Mouse (Mus musculus) gastrocnemius, adult 2 months (tissue): ENCODE measurements at regions not wholly inside any gene's neighbourhood (a gene's known extent, or its start where the extent isn't known, plus 50 kb on each side); places are given as distances from the start of the nearest gene placed in this dataset.

Experiments
- DNase-seq: peaks from one replicate; pipeline ENCODE4 v3.0.0; 2022
- H3K27ac ChIP-seq: fragments of 200-600 bp; 2 replicates; pipeline ENCODE4 v1.8.1; 2022; ENCODE audit warnings: mild to moderate bottlenecking
- H3K4me3 ChIP-seq: fragments of 200-600 bp; 2 replicates; pipeline ENCODE4 v1.8.1; 2022; ENCODE audit warnings: mild to moderate bottlenecking, moderate library complexity
- CTCF ChIP-seq: fragments of 200-600 bp; IDR thresholded peaks from 2 replicates; pipeline ENCODE4 v1.8.1; 2022; ENCODE audit warnings: antibody characterized with exemption, mild to moderate bottlenecking, moderate library complexity
- intact Hi-C: fragments of 180-260 bp; cut with DNase I; formaldehyde crosslinking; loops from one replicate; pipeline ENCODE4 v1.15.1; 2025

GRCm38 (mm10) chr5:111789904-111790303 lies 56.2 kb downstream of the Gm26897 start:
- DNase-seq, result no peak
- Histone ChIP-seq H3K4me3 (no peak overlapping the region), H3K27ac (peak overlapping the region; percentile 63)
- intact Hi-C loops, result loop anchor here (10.0 kb wide), 1 partner anchor 255 kb away; no protein-coding TSS in a partner anchor
- no peak for TF ChIP-seq CTCF

GRCm38 (mm10) chr5:111790527-111790926 lies 56.8 kb downstream of the Gm26897 start:
- intact Hi-C loops, result loop anchor here (10.0 kb wide), 1 partner anchor 256 kb away; no protein-coding TSS in a partner anchor
- no peak for TF ChIP-seq CTCF
- no peak for DNase-seq
- peak overlapping the region; percentile 63 for H3K27ac ChIP-seq
- H3K4me3 ChIP-seq, result no peak overlapping the region

- H3K27ac ChIP-seq, result peak overlapping the region; percentile 63
- intact Hi-C loops, result loop anchor here (10.0 kb wide), 1 partner anchor 256 kb away; no protein-coding TSS in a partner anchor
These were observed 57.4 kb downstream of the Gm26897 start for GRCm38 (mm10) chr5:111791089-111791561.

GRCm38 (mm10) chr5:111792746-111793145 lies 59.0 kb downstream of the Gm26897 start:
- TF ChIP-seq CTCF, result no peak
- Histone ChIP-seq H3K4me3 (no peak overlapping the region), H3K27ac (peak overlapping the region; percentile 28; the same call in 1 of the 2 replicates)
- DNase-seq, result no peak
- intact Hi-C loops, result loop anchor here (10.0 kb wide), 1 partner anchor 258 kb away; no protein-coding TSS in a partner anchor

More at GRCm38 (mm10) chr5:111791089-111791561, 57.4 kb downstream of the Gm26897 start:
- peak; percentile 56 for DNase-seq
- H3K4me3 ChIP-seq, result no peak overlapping the region
- TF ChIP-seq CTCF, result no peak

- no peak for TF ChIP-seq CTCF
- Histone ChIP-seq H3K4me3 (no peak overlapping the region), H3K27ac (peak overlapping the region; percentile 28; the same call in 1 of the 2 replicates)
- intact Hi-C loops, result loop anchor here (10.0 kb wide), 1 partner anchor 258 kb away; no protein-coding TSS in a partner anchor
- DNase-seq, result no peak
These were observed 59.5 kb downstream of the Gm26897 start for GRCm38 (mm10) chr5:111793178-111793577.

- DNase-seq, result no peak
- Histone ChIP-seq H3K4me3 (no peak overlapping the region), H3K27ac (peak overlapping the region; percentile 69)
- intact Hi-C loops, result loop anchor here (5.0 to 10.0 kb wide), 2 partner anchors 35 to 262 kb away; no protein-coding TSS in a partner anchor
- no peak for TF ChIP-seq CTCF
These were observed 63.2 kb downstream of the Gm26897 start for GRCm38 (mm10) chr5:111796889-111797288.

GRCm38 (mm10) chr5:111799700-111800311 lies 66.1 kb downstream of the Gm26897 start:
- DNase-seq, result peak; percentile 97
- intact Hi-C loops, result loop anchor here (5.0 to 10.0 kb wide), 3 partner anchors 38 to 383 kb away; partner anchors contain the start of gene Mn1
- peak overlapping the region; percentile 54 for H3K4me3 ChIP-seq
- no peak for TF ChIP-seq CTCF
- peak overlapping the region; percentile 94 for H3K27ac ChIP-seq

- DNase-seq, result peak; percentile 51
- Histone ChIP-seq H3K27ac (peak overlapping the region; percentile 94), H3K4me3 (peak overlapping the region; percentile 54)
- TF ChIP-seq CTCF, result peak; percentile 47
- intact Hi-C loops, result loop anchor here (5.0 kb wide), 1 partner anchor 383 kb away; the partner anchor contains the start of gene Mn1
These were observed 66.8 kb downstream of the Gm26897 start for GRCm38 (mm10) chr5:111800511-111800910.

GRCm38 (mm10) chr5:111801051-111801450 lies 67.3 kb downstream of the Gm26897 start:
- intact Hi-C loops, result loop anchor here (5.0 kb wide), 1 partner anchor 384 kb away; the partner anchor contains the start of gene Mn1
- no peak for DNase-seq
- TF ChIP-seq CTCF, result no peak
- no peak overlapping the region for H3K4me3 ChIP-seq
- peak overlapping the region; percentile 94 for H3K27ac ChIP-seq

- intact Hi-C loops, result loop anchor here (5.0 kb wide), 1 partner anchor 387 kb away; the partner anchor contains the start of gene Mn1
- no peak for TF ChIP-seq CTCF
- Histone ChIP-seq H3K4me3 (no peak overlapping the region), H3K27ac (peak overlapping the region; percentile 84)
- DNase-seq, result peak; percentile 79
These were observed 70.8 kb downstream of the Gm26897 start for GRCm38 (mm10) chr5:111804542-111804941.

- Histone ChIP-seq H3K27ac (peak overlapping the region; percentile 84), H3K4me3 (no peak overlapping the region)
- intact Hi-C loops, result no loop called here
- peak; percentile 56 for DNase-seq
- TF ChIP-seq CTCF, result no peak
These were observed 71.4 kb downstream of the Gm26897 start for GRCm38 (mm10) chr5:111805150-111805549.

- H3K27ac ChIP-seq, result peak overlapping the region; percentile 84
- intact Hi-C loops, result no loop called here
- no peak for TF ChIP-seq CTCF
- peak; percentile 72 for DNase-seq
- no peak overlapping the region for H3K4me3 ChIP-seq
These were observed 72.1 kb downstream of the Gm26897 start for GRCm38 (mm10) chr5:111805761-111806191.
